8 mouse cellular contexts compared by ENCODE assay signal in the genomic region with DNA sequence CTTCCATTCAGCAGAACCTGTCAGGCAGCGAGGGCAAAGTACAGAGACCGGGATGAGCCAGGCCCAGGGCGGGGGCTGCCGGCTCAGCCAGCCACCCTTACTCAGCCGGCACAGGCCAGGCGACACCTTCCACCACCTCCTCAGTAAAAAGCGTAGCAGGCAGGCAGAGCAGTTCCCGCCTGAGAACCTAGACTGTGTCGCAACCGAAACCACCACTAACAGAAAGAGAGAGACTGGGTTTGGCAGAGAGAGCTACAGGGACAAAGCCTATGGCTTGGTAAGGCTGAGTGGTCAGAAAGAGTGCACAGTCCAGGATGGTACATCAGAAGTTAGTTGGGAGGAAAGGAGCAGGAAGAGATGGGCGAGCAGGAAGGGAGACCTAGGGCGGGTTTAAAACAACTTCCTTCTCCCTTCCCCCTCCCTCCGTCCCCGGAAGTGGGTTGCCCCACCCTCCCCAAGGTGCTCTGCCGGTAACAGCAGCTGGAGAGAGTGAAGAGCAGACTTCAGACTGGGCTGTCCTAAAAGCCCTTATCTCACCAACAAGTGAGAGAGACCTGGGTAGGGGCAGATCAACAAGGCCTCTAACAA. TPM values are rescaled to one million over a fixed set of nuclear protein-coding genes. Genes with fewer than 3 reads are reported as not detected.
DNase-seq lines count a peak whose midpoint lies in the region; ATAC-seq and TF ChIP-seq lines count a peak whose summit lies in the region.

No protein-coding gene starts in this region.

- TF ChIP-seq POLR2A in liver, adult 2 months (IDR thresholded peaks at IDR 0.05; ENCODE audit: extremely low read depth, insufficient read depth, low read length): no peak

- WGBS in liver, adult 2 months: 7% methylated on average over 15 of the region's 15 CpGs
- 72% methylated on average over 15 of the region's 15 CpGs for WGBS in hindbrain, embryonic 11.5 days

- no peaks in the 10 kb centered on the region for H3K27me3 ChIP-seq in liver, adult 2 months (ENCODE audit: control insufficient read depth, insufficient read depth, low read length)
- H3K27me3 ChIP-seq in hindbrain, embryonic 11.5 days (ENCODE audit: control insufficient read depth, insufficient read depth, low read length): no peaks in the 10 kb centered on the region

- H3K27ac ChIP-seq in liver, adult 2 months (replicated peaks; ENCODE audit: insufficient read depth, low read depth, low read length): peak overlapping the region; percentile 59
- H3K27ac ChIP-seq in hindbrain, embryonic 11.5 days (ENCODE audit: low read depth, low read length): no peak overlapping the region

- no peaks in the 10 kb centered on the region for H3K9me3 ChIP-seq in hindbrain, embryonic 11.5 days (ENCODE audit: control insufficient read depth, low read length)

- H3K4me3 ChIP-seq in liver, adult 2 months (ENCODE audit: insufficient read depth, low read depth, low read length): peak overlapping the region; percentile 54
- no peak overlapping the region for H3K4me3 ChIP-seq in hindbrain, embryonic 11.5 days (ENCODE audit: low read depth, low read length)

- no peak for TF ChIP-seq CTCF in liver, adult 2 months (IDR thresholded peaks at IDR 0.05; ENCODE audit: low read depth, low read length)

- no peaks in the 10 kb centered on the region for H3K36me3 ChIP-seq in liver, adult 2 months (ENCODE audit: control insufficient read depth, insufficient read depth, low read length)
- H3K36me3 ChIP-seq in hindbrain, embryonic 11.5 days (ENCODE audit: control insufficient read depth, insufficient read depth, low read length): peaks cover 2% of the 10 kb centered on the region; the same call in 1 of the 2 replicates

- peak; percentile 82 for ATAC-seq in granulocyte monocyte progenitor cell, adult 5-6 weeks (replicated peaks; ENCODE audit: poor library complexity, severe bottlenecking)
- no peak for ATAC-seq in hindbrain, embryonic 11.5 days (ENCODE audit: low FRiP score)

- peaks cover 11% of the 10 kb centered on the region; the same call in 1 of the 2 replicates for H3K79me2 ChIP-seq in liver, adult 2 months (ENCODE audit: control insufficient read depth, insufficient read depth, low read length)

- no peak overlapping the region for H3K4me2 ChIP-seq in hindbrain, embryonic 11.5 days (replicated peaks; ENCODE audit: low read depth, low read length)

- peak; percentile 61 for DNase-seq in urinary bladder, postnatal 14 days (ENCODE audit: low spot score)
- no peak for DNase-seq in urinary bladder, postnatal 25 days (ENCODE audit: low spot score)
- DNase-seq in liver, adult 2 months (ENCODE audit: extremely low read depth, low read depth, low spot score): peak; percentile 60
- DNase-seq in spleen, adult 12 weeks (ENCODE audit: low spot score): peak; percentile 59
- no peak for DNase-seq in right cerebral cortex, postnatal 14 days
- DNase-seq in hindbrain, embryonic 11.5 days (ENCODE audit: low spot score): no peak
- DNase-seq in right cerebral cortex, adult 18-20 months: no peak

- H3K9ac ChIP-seq in liver, adult 2 months (ENCODE audit: low read depth, low read length): peak overlapping the region; percentile 61
- H3K9ac ChIP-seq in hindbrain, embryonic 11.5 days (ENCODE audit: low read depth, low read length): no peak overlapping the region

- peaks cover 18% of the 10 kb centered on the region for H3K4me1 ChIP-seq in liver, adult 2 months (ENCODE audit: control insufficient read depth, insufficient read depth, low read length)
- no peaks in the 10 kb centered on the region for H3K4me1 ChIP-seq in hindbrain, embryonic 11.5 days (replicated peaks; ENCODE audit: control insufficient read depth, insufficient read depth, low read length)

RNA-seq across cellular contexts. Expression of a gene that starts 28.0 kb away (rescaled TPM):
- total RNA-seq in granulocyte monocyte progenitor cell, adult 5-6 weeks (2014; fragmentation: Nextera tagmentation): 3.1 and 6.9 TPM in 2 replicates
- 3.4 and 5.2 TPM in 2 replicates for total RNA-seq in granulocyte monocyte progenitor cell, adult 5-6 weeks (2017)
- total RNA-seq in liver, adult 2 months (2014; rRNA removed): 0.13 and 0.55 TPM in 2 replicates
- polyA plus RNA-seq in liver, adult 2 months (2012; rRNA removed): 0.10 and 0.57 TPM in 2 replicates
- polyA plus RNA-seq in hindbrain, embryonic 11.5 days (2014; fragmentation: Nextera tagmentation; extraction: Ambion mirVana): 28.1 and 31.4 TPM in 2 replicates

RNA-seq across cellular contexts. Expression of a gene that starts 46.5 kb away (rescaled TPM):
- total RNA-seq in granulocyte monocyte progenitor cell, adult 5-6 weeks (2014; fragmentation: Nextera tagmentation): 48.7 and 85.8 TPM in 2 replicates
- total RNA-seq in granulocyte monocyte progenitor cell, adult 5-6 weeks (2017): 17.8 and 21.2 TPM in 2 replicates
- total RNA-seq in liver, adult 2 months (2014; rRNA removed): 4.6 and 7.0 TPM in 2 replicates
- polyA plus RNA-seq in liver, adult 2 months (2012; rRNA removed): 17.2 and 19.8 TPM in 2 replicates
- polyA plus RNA-seq in hindbrain, embryonic 11.5 days (2014; fragmentation: Nextera tagmentation; extraction: Ambion mirVana): 47.4 and 50.7 TPM in 2 replicates

RNA-seq across cellular contexts. Expression of a gene that starts 54.2 kb away (rescaled TPM):
- 67.4 and 72.3 TPM in 2 replicates for total RNA-seq in granulocyte monocyte progenitor cell, adult 5-6 weeks (2014; fragmentation: Nextera tagmentation)
- 42.9 and 49.3 TPM in 2 replicates for total RNA-seq in granulocyte monocyte progenitor cell, adult 5-6 weeks (2017)
- 5.3 and 7.1 TPM in 2 replicates for total RNA-seq in liver, adult 2 months (2014; rRNA removed)
- 6.1 and 9.7 TPM in 2 replicates for polyA plus RNA-seq in liver, adult 2 months (2012; rRNA removed)
- polyA plus RNA-seq in hindbrain, embryonic 11.5 days (2014; fragmentation: Nextera tagmentation; extraction: Ambion mirVana): 79.9 and 87.6 TPM in 2 replicates

Comparison
In these comparisons a context has a peak if more than half of its experiments do, and no peak if none do; other contexts are left out.
1. DNase-seq: peak in urinary bladder, postnatal 14 days (single experiment), liver, adult 2 months (single experiment) and spleen, adult 12 weeks (single experiment); none in urinary bladder, postnatal 25 days (single experiment), right cerebral cortex, postnatal 14 days (single experiment), hindbrain, embryonic 11.5 days (single experiment) and right cerebral cortex, adult 18-20 months (single experiment).